Mouse (Mus musculus): Measurements from ENCODE around the gene Espl1. TPM values are rescaled to one million over a fixed set of nuclear protein-coding genes. Genes with fewer than 3 reads are reported as not detected.

Gene Espl1
- polyA plus RNA-seq, 1 experiment = 1.6 TPM

DNA sequence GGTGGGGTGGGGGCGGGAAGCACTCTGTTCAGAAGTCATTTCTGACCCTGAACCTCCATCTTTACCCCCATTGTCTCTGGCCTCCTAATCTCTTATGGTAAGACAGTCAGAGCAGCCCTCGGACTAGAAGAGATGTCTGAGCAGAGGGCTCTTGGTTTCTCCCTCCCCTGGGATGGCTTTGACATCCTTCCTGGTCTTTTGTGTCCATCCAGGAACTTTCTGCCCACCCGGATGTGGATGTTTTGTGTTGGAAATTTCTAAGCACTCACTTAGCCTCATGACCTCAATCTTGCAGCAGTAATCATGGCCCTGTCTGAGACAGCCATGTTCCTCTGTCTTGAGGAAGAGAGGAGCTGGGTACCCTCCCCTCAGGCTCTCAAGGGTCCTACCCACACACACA is 24.6 kb upstream of the Espl1 start:
- DNase-seq (ENCODE audit: extremely low spot score in 1 of 2, low spot score in 1 of 2) = no peak

DNA sequence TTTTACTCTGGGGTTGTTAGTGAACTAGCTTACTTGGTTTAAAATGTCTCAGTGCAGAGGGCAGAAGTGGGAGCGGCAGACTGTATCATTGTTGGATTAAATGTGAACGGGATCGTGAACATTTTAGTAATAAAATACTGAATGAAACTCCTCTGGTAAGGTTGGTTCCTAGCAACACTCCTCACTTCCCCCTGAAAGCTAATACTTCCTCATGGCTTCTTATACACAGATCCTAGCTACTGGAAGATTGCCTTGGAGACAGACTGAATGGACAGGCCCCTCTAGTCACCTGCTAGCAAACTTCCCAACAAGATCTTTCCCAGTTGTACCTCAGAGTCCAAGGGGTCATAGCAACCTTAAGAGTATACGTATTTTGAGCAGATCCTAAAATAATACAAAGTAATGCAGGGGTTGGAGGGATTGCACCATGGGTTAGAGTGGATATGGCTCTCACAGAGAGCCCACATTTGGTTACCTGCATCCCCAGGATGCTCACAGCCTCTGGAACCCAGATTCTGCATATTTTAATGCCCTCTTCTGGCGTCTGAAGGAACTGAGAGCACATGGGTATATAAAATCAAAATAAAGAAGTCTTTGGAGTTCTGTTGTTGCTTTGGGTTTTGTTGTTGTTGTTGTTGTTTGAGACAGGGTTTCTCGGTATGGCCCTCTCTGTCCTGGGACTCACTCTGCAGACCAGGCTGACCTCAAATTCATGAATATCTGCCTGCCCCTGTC is 21.9 kb upstream of the Espl1 start:
- no peak for DNase-seq (ENCODE audit: extremely low spot score in 1 of 2, low spot score in 1 of 2)

DNA sequence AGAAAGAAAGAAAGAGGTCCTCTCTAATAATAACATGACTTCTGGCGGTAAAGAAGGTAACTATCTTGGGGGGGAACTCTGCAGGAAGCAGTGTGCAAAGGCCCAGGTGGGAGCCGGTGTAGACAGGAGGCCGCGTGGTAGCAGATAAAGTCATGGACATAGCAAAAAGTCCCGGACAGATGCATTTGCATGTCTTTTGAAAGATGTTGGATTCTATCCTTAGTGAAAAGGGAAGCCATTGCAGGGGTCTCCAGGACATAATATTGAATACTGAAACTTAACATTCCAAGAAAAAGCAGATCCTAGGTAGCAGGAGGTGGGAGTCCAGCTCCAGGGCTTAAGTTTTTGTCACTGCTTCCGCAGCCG is 17.4 kb upstream of the Espl1 start:
- DNase-seq (ENCODE audit: extremely low spot score in 1 of 2, low spot score in 1 of 2) = no peak

DNA sequence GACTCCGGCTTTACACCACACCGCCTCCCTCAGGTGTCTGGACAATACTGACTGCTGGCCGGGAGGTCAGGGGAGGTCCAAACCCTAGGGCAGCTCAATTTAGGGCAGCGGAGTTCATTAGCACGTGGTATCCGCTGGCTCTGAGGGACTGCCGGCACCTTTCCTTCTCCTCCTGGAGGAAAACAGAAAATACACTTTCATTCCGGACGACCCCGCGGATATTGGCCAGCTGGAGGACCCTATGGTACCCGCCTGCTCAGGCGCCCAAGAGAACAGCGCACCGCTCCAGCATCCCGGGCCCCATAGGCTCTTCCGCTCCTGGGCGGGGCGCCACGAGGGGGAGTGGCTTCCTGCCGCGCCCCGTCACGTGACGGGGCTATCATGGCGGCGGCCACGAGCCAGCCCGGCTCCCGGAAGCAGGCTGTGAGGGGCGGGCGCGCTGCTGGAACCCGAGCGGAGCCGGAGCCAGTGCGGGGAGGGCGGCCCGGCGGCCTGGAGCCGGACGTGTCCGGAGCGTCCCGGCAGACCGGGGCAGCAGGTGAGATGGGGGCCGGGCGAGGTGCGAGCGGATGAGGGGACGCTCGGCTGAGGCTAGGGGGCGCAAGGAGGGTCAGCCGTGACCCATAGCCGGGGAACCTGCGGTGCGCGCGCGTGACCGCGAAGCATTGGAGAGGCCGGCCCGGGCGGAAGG is 16.8 kb upstream of the Espl1 start, which contains the start of gene Mfsd5:
Gene Mfsd5 (plus strand): TSS at position 363 of the 691 bp plus-strand sequence.
- peak in 1 of 2 experiments; percentile 81 for DNase-seq (ENCODE audit: extremely low spot score in 1 of 2, low spot score in 1 of 2)

DNA sequence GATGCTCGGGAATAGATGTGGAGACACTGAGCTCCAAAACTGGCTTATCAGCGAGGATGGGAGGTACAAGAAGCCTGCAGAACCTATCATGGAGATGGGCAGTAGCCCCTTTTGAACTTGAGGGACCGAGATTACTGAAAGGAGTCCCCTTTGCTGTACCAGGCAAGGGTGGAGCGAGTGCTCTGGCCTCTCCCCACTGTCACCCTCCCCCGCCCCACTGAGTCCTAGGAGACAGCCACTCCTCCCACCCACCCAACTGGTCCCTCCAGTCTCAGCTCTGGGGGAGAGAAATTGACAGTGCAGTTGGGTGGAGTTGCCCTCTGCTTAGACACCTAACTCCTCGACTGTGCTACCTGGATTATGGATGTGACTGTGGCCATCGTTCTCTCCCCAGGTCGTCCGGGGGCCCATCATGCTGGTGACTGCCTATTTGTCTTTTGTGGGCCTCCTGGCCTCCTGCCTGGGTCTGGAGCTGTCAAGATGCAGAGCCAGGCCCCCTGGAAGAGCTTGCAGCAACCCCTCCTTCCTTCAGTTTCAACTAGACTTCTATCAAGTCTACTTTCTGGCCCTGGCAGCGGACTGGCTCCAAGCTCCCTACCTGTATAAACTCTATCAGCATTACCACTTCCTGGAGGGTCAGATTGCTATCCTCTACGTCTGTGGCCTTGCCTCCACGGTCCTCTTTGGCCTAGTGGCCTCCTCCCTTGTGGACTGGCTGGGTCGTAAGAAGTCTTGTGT is 16.1 kb upstream of the Espl1 start:
- no peak for DNase-seq (ENCODE audit: extremely low spot score in 1 of 2, low spot score in 1 of 2)

DNA sequence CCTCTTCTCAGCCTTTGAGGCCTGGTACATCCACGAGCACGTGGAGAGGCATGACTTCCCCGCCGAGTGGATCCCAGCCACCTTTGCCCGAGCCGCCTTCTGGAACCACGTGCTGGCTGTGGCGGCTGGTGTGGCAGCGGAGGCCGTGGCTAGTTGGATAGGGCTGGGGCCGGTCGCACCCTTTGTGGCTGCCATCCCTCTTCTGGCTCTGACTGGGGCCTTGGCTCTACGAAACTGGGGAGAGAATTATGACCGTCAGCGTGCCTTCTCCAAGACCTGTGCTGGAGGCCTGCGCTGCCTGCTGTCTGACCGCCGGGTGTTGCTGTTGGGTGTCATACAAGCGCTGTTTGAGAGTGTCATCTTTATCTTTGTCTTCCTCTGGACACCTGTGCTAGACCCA is 15.4 kb upstream of the Espl1 start:
- no peak for DNase-seq (ENCODE audit: extremely low spot score in 1 of 2, low spot score in 1 of 2)

DNA sequence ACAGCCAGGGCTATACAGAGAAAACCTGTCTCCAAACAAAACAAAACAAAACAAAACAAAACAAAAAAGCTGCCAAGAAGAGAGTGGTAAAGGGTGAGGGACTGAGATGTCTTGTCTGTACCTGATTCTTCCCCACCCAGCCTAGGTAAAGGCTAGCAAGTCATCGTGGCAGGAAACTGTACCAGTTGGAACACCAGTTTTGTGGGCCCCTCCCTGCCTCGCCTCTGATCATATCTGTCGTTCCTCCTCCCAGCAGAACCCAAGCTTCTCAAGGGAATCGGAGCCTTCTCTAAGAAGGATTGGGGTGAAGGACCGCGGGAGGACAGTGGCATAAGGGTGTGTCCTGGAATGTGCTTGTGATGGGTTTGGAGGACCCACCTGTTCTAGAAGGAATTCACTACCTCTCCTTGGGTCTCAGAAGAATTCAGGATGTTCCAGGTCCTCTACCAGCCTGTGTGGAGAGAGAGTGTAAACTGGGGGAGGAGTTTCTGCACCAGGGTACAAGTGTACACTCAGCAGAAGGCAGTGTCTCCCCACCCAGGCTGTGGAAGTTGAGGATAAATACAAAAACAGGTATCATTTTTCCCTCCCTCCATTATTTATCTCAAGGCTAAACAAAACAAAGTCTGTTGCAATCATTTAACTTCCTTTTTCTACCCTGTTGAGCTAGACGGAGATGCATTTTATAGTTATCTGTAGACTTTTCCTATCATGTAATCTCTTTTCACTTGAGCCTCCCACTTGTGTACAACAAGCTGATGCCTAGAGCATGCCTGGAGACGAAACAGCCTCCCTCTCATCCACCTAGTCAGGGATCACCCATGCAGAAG is 13.4 kb upstream of the Espl1 start:
- no peak for DNase-seq (ENCODE audit: extremely low spot score in 1 of 2, low spot score in 1 of 2)

DNA sequence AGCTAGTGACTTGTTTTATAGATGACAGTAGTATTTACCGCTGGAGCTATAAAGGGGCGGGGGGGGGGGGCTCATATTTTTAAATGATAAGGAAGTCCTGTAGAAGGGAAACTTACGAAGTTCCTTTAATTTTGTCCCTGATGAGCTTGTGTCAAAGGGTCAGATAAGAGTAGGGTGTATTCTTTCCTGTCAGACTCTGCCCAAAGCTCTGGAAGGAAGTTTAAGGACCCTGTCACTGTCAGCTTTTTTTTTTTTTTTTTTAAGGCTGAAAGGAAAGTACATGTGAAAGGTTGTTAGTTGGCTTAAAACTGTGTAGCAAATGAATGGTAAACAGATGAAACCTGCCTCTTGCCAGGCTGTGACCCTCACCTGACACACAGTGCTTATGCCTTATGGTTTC is 12.4 kb upstream of the Espl1 start:
- DNase-seq (ENCODE audit: extremely low spot score in 1 of 2, low spot score in 1 of 2) = no peak

DNA sequence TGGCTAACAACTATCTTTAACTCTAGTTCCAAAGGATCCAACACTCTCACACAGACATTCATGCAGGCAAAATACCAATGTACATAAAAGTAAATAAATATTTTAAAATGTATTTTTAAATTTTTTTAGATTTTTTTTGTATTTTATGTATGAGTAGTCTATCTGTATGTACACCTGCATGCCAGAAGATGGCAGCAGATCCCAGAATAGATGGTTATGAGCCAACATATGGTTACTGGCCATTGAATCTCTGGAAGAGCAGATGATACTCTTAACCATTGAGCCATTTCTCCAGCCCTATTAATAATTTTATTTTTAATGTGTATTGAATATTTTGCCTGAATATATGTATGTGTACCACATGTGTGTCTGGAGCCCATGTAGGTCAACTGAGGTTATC is 8.7 kb upstream of the Espl1 start:
- DNase-seq (ENCODE audit: extremely low spot score in 1 of 2, low spot score in 1 of 2) = peak in 1 of 2 experiments; percentile 63

DNA sequence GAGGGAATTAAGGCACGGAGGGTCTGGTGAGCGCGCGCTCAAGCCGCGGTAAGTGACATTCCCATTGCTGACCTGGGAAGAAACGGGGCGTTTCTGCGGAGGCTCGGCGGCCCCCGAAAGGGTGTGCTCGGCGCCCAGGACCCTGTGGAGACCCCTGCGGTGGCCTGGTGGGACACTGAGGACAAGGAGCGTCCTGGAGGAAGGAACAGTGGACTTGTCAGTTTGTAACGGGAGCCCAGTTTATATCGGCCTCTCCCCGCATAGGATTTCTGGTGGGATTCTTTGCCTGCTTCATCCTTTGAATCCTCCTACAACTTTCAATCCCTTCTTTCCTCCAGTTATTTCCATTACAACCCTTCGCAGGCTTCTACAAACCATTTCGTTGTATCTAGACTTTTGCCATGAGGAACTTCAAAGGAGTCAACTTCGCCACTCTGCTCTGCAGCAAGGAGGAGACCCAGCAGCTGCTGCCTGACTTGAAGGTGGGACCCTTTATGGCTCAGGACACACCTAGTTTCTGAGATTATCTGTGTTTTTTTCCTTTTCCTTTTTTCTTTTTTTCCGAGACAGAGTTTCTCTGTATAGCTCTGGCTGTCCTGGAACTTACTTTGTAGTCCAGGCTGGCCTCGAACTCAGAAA is 421 bp downstream of the Espl1 start:
- no peak for DNase-seq (ENCODE audit: extremely low spot score in 1 of 2, low spot score in 1 of 2)

DNA sequence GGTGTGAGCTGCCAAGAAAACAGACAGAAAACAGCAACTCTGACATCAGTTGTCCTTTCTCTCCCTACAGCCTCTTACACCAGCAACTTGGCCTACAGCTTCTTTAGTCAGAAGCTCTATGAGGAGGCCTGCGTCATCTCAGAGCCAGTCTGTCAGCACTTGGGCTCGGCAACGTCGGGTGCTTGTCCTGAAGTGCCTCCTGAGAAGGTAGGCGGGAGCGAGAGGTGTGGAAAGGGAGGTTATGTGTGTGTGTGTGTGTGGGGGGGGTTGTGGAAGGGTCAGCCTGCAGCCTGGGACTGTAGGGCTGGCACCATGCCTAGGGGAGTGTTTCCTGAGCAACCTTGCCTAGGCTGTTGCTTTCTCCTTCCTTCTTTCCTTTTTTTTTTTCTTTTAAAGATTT is 6.5 kb downstream of the Espl1 start:
- DNase-seq (ENCODE audit: extremely low spot score in 1 of 2, low spot score in 1 of 2) = no peak

DNA sequence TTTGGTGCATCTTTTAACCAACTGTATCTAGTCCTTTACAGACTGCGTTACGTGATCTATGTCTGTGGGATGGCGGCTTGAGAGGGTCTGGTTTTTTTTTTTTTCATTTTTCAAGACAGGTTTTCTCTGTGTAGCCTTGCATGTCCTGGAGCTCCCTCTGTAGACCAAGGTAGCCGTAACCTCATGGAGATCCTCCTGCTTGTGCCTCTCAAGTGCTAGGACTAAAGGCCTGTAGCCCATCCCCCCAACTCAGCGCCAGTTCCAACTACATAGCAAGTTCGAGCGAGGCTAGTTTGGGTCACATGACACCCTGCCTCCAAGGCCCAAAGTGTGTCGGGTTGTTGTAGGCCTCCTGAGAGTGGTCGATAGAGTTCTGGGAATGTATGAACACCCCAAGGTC is 12.7 kb downstream of the Espl1 start:
- no peak for DNase-seq (ENCODE audit: extremely low spot score in 1 of 2, low spot score in 1 of 2)

DNA sequence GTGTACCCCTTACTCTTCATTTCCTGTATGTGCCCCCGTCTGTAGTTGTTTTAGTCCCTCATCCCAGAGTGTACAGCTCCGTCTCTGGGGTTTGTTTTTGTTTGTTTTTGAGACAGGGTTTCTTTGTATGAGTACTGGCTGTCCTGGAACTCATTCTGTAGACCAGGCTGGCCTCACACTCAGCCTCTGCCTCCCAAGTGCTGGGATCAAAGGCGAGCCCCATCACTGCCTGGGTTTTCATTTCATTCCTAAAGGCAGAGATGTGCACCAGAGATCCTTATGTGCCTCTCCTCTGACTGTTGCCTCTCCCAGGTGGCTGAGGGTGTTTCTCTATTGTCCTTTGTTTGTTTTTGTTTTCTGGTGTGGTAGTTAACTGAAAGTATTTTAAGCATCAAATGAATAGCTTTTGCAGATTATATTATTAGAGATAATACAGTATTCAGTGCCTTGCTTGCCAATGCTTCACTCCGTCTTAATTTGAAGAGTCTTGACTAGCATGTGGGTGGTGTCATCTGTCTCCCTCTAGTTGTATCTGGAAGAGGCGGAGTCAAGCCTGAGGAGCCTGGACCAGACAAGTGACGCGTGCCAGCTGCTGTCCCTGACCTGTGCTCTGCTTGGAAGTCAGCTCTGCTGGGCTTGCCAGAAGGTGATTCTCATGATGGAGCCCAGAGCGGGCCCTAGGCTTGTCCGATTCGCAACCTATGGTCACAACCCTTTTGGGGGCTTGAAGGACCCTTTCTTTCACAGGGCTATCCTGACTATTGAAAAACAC is 14.2 kb downstream of the Espl1 start:
- DNase-seq (ENCODE audit: extremely low spot score in 1 of 2, low spot score in 1 of 2) = no peak

DNA sequence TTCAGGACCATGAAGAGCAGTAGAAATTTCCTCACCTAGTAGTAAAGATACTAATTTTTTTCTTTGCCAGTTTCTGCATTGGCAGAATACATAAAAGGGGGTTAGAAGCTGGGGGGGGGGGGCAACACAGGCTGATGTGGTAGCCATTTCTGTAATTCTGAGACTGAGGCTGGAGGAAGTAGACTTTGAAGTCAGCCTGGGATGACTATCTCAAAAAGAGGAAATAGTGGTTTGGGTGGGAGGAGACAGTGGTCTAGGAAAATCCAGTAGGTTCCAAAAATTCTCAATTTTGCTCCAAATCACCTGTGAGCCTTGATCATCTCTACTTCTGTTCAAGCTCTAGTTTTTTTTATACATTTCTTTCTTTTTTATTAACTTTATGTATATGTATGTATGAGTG is 15.4 kb downstream of the Espl1 start:
- DNase-seq (ENCODE audit: extremely low spot score in 1 of 2, low spot score in 1 of 2) = no peak

DNA sequence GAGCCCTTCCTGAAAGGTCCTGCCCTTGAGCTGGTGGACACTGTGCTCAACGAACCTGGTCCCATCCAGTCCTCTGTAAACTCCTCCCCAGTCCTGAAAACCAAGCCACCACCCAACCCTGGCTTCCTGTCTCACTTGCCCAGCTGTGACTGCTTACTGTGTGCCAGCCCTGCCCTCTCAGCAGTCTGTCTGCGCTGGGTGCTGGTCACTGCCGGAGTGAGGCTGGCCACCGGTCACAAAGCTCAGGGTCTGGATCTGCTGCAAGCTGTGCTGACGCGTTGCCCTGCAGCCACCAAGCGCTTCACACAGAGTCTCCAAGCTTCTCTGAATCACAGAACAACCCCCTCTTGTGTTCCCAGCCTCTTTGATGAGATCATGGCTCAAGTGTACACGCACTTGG is 19.2 kb downstream of the Espl1 start:
- peak in 1 of 2 experiments; percentile 16 for DNase-seq (ENCODE audit: extremely low spot score in 1 of 2, low spot score in 1 of 2)

DNA sequence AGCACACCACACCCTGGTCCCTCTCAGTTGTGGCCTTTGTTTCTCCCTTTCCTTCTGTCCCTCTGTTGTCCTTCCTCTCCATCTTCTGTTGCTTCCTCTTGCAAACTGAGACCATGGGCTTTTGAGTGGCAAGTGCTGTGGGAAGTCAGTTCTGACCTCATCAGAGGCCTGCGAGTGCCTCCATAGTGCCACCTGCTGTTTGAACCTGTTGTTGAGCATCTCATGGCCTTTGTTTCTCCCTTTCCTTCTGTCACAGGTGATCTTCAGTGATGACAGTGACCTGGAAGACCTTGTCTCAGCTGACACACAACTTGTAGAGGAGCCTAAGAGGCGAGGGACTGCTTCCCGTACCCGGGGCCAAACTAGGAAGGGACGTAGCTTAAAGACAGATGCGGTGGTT is 20.2 kb downstream of the Espl1 start:
- peak in 1 of 2 experiments; percentile 84 for DNase-seq (ENCODE audit: extremely low spot score in 1 of 2, low spot score in 1 of 2)

DNA sequence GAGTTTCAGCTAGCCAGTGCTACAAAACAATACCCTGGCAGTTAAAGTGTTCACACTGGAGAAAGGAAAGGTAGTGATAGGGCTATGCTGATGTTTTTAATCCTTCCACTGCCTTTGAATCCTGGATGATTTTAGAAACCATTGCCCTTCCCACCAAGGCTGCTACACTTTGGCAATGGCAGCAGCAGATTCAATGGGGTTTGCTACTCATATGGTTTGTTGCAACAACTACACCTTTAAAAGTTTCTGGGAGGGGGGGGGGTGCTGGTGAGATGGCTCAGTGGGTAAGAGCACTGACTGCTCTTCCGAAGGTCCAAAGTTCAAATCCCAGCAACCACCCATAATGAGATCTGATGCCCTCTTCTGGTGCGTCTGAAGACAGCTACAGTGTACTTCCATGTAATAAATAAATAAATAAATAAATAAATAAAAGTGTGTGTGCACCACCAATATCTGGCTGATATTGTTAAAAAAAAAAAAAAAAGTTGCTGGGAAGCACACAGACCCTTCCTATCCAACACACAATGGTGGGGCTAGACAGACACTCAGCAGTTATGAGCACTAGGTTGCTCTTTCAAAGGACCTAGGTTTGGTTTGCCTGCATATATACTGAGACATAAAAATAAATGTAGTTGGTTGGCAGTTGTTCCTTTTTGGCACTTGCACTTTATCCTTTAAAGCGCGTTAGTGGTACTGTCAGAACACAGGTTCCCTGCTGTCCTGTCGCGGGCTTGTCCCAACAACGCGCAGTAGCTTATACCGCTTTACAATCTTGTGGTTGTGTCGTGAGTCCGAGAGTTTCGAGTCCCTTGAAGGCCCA is 28.8 kb downstream of the Espl1 start:
- DNase-seq (ENCODE audit: extremely low spot score in 1 of 2, low spot score in 1 of 2) = no peak

DNA sequence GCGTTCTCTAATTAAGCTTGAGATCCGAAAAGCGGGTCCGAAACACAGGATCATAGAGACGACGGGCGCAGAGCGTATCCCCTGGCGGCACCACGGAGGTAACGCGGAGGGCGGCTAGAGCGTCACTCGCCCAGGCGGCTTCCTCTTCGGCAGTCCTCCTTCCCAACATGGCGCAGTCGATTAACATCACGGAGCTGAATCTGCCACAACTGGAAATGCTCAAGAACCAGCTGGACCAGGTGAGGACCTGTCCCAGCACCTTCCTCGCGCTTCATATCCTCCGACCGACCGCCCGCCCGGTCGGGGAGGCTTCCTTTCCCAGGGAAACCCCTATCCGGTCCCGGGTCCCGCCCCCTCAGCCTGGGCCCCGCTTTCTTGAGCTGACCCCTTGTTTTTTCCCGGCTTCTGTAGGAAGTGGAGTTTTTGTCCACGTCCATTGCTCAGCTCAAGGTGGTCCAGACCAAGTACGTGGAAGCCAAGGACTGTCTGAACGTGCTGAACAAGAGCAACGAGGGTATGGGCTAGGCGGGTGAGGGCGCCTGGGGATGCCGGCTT is 30.0 kb downstream of the Espl1 start, which contains the start of gene Pfdn5:
Gene Pfdn5 (plus strand): TSS at position 95 of the 555 bp plus-strand sequence.
- peak; percentile 53 to 93 for DNase-seq (ENCODE audit: extremely low spot score in 1 of 2, low spot score in 1 of 2)
